Mouse (Mus musculus): Measurements from ENCODE around the gene Gla.
A peak's percentile ranks its signal among the peaks of the same experiment; 100 is the strongest.

The Gla gene

DNA sequence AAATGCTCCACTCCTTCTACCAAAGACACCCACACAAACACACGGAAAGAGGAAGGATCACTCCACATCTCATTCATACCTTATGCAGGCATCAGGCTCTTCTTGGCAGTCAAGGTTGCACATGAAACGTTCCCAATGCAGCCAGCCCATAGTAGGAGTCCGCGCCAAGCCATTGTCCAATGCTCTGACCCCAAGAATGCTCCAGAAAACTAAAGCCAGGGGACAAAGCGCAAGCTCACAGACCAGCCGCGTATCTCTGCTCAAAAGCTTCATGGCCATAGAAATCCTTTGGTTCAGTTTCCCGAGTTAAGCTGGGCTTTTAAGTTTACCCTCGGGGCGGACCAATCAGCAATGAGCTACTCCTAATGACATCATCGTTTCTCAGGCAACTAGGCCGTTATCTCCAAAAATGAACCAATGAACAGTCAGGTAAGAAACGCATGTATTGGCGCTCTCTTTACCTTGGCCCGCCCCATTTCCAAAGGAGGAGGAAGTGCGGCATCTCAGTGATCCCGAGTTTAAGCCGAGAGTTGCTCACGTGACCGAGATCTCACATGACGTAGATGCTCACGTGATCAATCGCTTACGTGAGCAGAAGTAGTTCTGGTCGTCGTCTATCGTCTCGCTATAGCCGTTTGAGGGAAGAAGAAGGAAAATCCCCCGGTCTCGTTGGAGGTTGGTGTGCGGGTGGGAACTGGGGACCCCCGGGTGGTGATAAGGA lies at the start of gene Gla, which contains the start of gene Hnrnph2:
TSS of gene Gla (minus strand) at position 467 of the 721 bp plus-strand sequence.
TSS of gene Hnrnph2 (plus strand) at position 521 of the 721 bp plus-strand sequence.
- peak; percentile 100 for DNase-seq

GRCm38 (mm10) chrX:134648031-134648692 lies 47.2 kb upstream of the Gla start:
- DNase-seq = peak; percentile 93

DNA sequence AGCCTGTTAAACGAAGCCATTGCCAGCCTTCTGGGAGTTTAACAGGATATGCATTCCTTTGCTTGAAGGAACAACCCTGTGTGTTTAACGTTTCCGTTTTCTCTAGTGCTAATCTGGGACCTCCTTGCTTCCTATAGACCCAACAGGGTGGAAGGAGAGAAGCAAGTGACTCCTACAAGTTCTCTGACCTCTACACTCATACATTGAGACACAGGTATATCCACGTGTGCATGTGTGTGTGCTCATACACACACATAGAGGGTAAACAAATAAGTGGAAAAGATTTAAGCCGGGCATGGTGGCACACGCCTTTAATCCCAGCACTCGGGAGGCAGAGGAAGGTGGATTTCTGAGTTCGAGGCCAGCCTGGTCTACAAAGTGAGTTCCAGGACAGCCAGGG lies 46.5 kb upstream of the Gla start:
- peak; percentile 2 for DNase-seq

- DNase-seq = no peak
Observed at GRCm38 (mm10) chrX:134646338-134646737, 45.4 kb upstream of the Gla start.

DNA sequence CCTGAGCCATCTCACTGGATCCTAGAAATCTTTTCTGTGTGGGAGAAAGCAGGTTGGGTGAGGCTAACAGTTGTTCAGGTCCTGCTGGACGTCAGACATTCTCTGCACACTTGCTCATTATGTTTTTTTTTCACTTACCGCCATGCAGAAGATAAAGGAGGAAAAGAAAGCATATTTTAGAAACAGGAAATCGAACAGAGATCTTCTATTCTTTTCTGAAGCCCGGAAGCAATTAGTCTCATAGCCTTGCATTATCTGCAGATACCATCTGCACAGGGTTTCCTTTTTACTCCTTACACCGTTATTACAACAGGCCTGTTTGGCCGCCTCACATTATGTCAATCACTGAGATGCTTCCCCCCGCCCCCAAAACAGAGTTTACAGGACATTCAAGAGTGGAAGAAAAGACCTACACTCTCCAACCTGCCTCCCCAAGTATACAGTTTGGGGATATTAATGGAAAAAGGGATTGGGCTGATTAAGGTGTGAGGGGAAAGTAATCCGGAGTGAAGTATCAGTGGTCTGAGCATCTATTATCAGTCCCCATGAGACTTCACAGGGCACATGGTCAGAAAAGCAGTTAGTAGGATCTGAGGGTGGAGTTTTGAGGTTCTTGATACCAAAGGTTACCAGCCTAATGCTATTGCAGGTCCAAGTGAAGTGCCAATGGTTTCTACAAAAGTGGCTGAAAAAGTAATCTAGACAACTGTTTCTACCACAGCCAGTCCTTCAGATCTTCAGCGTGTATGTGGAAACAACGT lies 40.3 kb upstream of the Gla start:
- DNase-seq = peak; percentile 31

- DNase-seq = peak; percentile 87
Observed at GRCm38 (mm10) chrX:134635860-134636259, 34.9 kb upstream of the Gla start.

DNA sequence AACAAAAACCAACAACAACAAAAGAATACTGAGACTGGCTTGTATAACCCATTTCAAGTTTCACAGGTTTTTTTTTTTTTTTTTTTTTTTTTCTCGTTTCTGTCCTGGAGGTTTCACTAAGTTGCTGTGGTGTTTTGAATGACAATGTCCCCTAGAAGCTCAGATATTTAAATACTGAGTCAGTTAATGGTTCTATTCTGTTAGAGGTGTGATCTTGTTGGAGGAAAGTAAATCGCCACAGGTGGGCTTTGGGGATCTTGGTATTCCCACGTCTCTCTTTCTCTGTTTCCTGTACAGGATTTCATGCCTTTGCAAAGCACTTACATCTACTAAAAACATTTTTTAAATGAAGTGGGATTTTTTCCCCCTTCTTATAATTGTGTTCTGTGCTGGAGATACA lies 34.2 kb upstream of the Gla start:
- DNase-seq = no peak

- DNase-seq = no peak
Observed at GRCm38 (mm10) chrX:134632710-134633109, 31.8 kb upstream of the Gla start.

- no peak for DNase-seq
Observed at GRCm38 (mm10) chrX:134628200-134628599, 27.3 kb upstream of the Gla start.

DNA sequence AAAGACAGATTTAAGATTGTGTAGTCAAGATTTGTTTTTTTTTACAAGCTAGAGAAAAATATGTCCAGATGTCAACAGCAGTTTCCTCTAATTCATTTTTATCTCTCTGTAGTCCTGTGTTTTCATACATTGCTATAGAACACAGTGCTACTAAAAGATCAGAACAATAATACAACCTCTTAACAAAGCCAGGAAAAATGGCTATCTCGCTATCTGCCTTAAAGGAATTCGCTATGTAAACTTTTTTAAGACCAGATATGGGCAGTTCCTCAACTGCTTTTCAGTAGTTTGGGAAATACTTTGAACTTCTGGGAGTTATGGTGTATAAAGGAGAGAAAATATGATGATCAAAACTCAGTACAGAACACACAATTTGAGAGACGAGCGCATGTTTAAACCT lies 22.4 kb upstream of the Gla start:
- DNase-seq = no peak

GRCm38 (mm10) chrX:134621685-134622084 lies 20.8 kb upstream of the Gla start:
- DNase-seq = no peak

GRCm38 (mm10) chrX:134620254-134620865 lies 19.4 kb upstream of the Gla start:
- no peak for DNase-seq

DNA sequence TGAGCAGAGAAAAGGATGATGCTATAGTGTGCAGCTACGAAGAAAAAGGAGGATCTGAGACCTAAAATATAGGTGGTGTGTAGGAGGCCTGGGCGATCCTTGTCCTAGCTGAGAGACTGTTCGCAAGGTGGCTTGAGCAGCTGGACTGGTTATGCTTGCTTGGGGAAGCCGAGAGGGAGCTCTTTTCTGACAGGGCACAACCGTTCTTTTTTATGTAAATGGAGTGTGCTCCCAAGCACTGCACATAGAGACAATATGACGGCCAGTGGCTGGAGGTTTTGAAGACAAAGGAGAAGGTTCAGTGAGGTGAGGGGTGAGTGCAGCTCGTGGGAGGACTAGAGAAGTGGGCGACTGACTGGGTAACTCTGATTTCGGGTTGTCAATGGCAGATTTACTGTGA lies 18.8 kb upstream of the Gla start:
- DNase-seq = no peak

DNA sequence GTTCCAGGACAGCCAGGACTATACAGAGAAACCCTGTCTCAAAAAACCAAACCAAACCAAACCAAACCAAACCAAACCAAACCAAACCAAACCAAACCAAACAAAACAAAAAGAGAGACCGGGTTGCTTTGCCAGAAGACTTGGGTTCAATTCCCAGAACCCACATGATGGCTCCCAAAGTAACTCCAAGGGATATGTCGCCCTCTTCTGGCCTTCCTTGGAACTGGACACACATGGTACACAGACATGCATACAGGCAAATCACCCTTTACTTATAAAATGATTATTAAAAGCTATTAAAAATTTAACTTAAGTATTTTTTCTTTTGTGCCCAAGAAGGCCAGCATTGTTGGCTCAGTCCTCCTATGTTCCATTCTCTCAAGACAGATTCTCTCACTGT lies 13.4 kb upstream of the Gla start:
- DNase-seq = no peak

- DNase-seq = peak; percentile 96
Observed at GRCm38 (mm10) chrX:134612285-134612959, 11.5 kb upstream of the Gla start.

GRCm38 (mm10) chrX:134610984-134611383 lies 10.1 kb upstream of the Gla start:
- DNase-seq = no peak

- DNase-seq = no peak
Observed at GRCm38 (mm10) chrX:134609472-134609871, 8.5 kb upstream of the Gla start.

GRCm38 (mm10) chrX:134601380-134602120 lies 625 bp upstream of the Gla start:
- no peak for DNase-seq

DNA sequence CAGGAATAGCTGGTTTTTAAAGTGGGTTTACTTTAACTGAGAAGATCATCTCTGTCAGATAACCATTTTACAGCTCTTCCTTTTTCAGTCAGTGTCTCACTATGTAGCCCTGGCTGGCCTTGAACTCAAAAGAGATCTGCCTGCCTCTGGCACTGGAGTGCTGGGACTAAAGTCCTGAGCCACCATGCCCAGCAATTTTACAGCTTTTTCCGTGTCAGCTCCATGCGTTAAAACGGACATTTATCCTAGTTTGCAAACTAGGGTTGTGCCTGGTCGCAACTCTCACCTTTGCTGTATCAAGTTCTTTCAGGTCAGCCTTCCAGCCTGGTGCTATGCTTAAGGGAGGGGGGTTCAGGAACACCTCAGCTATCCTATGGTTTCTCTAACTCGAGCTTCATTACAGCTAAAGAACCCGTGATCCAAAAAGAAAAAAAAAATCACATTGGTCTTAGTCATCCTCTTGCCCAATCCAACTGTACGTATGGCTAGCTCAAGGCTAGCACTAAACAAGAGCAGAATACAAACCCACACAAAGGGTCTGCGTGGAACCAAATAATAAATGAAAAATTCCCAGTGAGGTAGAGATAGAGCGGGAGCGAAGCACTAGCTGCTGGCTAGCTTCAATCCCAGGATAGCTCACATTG lies 881 bp downstream of the Gla start:
- no peak for DNase-seq

GRCm38 (mm10) chrX:134589836-134590235 lies 11.1 kb downstream of the Gla start:
- DNase-seq = no peak

DNA sequence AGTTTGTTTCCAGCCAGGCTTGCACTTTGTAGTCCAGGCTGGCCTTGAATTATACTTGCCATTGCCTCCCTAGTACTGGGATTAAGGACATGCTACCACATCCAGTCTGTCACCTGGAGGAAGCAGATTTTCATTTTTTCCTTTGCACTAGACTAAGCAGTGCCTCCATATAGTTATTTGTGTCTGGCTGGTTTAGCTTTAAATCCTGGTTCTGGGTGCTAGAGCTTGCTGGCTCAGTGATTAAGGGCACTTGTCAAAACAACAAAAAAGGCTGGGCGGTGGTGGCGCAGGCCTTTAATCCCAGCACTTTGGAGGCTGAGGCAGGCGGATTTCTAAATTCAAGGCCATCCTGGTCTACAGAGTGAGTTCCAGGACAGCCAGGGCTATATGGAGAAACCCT lies 11.9 kb downstream of the Gla start:
- no peak for DNase-seq

Data from heart, adult 11 months (tissue).